Mouse (Mus musculus): ENCODE results near the gene Ppp2r2c.

GRCm38 (mm10) chr5:36880622-36881021, 12.3 kb downstream of the Ppp2r2c start:
- TF ChIP-seq POLR2A (IDR thresholded peaks at IDR 0.05; ENCODE audit: borderline replicate concordance, control insufficient read depth, low read depth, low read length): no peak
- TF ChIP-seq CTCF (IDR thresholded peaks at IDR 0.05; ENCODE audit: control insufficient read depth, insufficient read depth, low read length): no peak
